Mouse (Mus musculus) adrenal gland, postnatal 10 days (tissue): Measurements from ENCODE around the gene 1700069L16Rik. TPM values are rescaled to one million over a fixed set of nuclear protein-coding genes. Genes with fewer than 3 reads are reported as not detected.

Source experiments
- DNase-seq: peaks from one replicate; pipeline ENCODE4 v3.0.0; 2021; ENCODE audit warnings: mixed read lengths
- total RNA-seq, 2 experiments: library from RNA; stranded (reverse); gene quantifications; 2 replicates each; pipeline ENCODE4 v1.2.3; 2021

The 1700069L16Rik gene
- total RNA-seq, 2 experiments from 2014 or later, result not detected

GRCm38 (mm10) chr5:113687514-113687913 is 37.1 kb downstream of the 1700069L16Rik start:
- no peak for DNase-seq

DNA sequence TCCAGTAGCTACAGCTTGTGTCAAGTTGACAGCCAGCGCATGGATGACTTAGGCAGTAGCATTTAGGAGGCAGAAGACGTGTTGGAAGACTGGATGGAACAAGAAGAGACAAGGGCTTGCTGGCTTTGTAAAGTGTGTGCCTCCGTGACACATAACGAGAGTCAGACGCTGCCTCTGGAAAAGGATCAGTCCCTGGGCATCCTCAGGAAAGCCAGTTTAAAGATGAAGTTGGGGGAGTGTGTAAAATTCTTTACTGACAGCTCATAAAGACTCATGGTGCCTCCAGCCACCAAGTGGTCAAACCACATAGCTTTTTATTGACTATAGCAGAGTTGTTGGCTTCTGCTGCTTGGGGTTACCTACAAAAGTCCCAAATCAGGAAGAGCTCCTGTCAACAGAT is 39.1 kb downstream of the 1700069L16Rik start:
- DNase-seq, result no peak

DNA sequence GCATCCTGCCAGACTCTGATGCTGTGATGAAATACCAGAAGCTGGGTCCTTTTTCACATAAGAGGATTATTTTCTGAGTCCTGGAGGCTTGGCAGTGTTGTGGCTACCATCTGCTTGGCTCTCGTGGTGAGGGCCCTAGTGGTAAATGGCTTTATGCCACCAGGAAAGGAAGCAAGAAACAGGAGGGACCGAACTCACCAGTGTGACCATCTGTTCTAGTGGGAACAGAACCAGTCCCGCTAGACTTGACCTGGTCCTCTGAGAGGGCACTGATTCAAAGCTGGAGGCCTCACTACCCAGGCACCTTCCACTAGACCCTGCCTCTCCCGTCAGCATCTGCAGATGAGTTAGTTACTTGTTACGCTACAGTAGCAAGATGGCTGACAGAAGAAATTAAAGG is 41.3 kb downstream of the 1700069L16Rik start:
- no peak for DNase-seq

DNA sequence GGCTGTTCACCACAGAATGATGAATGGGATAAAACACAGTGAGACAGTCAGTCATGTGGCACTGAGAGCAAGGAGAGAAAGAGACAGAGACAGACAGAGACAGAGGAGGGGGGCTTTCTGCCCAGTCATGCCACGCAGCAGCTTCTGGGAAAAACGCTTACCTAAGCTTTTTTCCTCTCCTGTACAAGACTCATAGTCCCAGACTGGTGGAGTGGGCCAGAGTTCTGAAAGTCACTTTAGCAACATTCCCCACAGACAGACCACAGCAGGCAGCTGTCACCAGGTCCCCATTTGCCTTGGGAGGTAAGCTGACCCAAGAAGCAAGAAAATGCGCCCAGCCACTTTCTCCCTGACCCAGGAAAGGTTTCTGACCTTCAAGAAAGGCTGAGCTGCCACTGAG is 42.1 kb downstream of the 1700069L16Rik start:
- no peak for DNase-seq

DNA sequence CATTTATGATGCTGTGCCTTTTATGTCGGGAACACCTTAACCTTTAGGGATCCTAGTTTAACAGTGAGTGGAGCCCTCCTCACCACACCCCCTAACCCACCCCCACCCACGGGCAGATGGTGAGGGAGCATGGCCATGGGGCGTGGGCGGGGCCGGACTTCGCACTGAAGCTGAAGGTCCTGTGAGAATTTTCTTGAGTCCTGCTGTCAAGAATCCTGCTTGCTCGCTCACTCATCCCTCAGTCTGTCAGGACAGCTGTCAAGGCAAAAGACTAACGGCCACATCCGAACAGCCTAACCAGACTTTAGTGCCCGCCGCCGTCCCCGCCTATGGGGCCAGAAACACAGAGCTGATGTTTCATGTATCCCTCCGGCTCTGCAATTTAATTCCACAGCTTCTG is 43.4 kb downstream of the 1700069L16Rik start:
- DNase-seq, result no peak

- no peak for DNase-seq
Observed at GRCm38 (mm10) chr5:113679509-113679908, 45.1 kb downstream of the 1700069L16Rik start.

GRCm38 (mm10) chr5:113678743-113679452 is 45.7 kb downstream of the 1700069L16Rik start:
- no peak for DNase-seq

DNA sequence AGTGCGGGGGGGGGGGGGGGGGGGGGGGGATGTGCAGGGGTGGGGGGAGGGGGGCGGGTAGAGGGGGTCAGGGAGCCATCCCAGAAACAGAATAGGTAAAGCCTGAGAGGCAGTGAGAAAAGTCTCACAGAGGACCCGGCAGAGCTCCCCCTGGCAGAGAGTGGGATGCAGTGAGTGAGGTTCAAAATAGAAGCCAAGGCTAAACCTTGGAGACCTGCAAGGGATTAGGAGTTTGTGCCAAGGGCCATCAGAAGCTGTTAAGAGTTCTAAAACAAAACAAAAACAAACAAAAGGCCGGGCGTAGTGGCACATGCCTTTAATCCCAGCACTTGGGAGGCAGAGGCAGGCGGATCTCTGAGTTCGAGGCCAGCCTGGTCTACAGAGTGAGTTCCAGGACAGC is 47.0 kb downstream of the 1700069L16Rik start:
- DNase-seq, result no peak

GRCm38 (mm10) chr5:113674851-113675250 is 49.7 kb downstream of the 1700069L16Rik start:
- no peak for DNase-seq

GRCm38 (mm10) chr5:113672456-113672855 is 52.1 kb downstream of the 1700069L16Rik start:
- peak; percentile 34 for DNase-seq

- DNase-seq, result no peak
Observed at GRCm38 (mm10) chr5:113670597-113670996, 54.0 kb downstream of the 1700069L16Rik start.

DNA sequence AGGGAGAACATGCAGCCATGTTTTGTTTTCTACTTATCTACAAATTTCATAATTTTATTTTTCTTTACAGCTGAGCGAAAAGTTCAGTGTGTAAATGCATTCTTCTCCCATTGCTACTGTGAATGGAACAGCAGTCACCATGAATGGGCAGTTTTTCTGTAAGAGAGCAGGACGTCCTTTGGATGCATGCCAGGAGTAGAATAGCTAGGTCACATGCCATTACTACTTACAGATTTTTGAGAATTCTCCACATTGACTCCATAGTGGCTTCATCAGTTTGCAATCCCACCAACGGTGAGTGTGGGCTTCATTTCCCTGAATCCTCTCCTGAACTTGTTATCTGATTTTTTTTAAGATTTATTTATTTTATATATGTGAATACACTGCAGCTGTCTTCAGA is 54.5 kb downstream of the 1700069L16Rik start:
- DNase-seq, result no peak

DNA sequence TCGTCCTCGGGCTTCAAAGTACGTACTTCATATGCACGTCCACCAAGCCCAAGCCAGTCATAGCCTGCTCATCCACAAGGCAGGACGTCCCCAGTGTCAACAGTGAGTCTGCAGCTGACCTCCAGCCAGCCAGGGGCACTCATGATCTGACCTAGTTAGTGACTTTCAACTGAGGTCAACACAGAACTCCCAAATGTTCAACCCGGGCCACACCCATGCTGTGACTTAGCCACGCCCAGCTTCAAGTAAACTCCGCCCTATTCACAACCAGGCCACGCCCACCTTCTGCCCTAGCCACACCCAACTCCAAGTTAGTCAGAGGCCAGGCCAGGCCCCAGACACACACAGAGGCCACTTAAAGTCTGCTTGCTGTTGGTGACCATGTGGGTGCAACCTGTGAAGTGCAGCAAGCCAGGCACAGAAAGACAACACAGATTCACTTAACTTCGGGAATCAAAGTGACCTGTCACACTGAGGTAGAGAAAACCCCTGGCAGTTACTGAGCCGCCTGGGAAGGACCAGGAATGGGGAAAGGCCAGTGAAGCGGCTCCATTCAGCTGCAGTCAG is 59.9 kb downstream of the 1700069L16Rik start:
- no peak for DNase-seq

DNA sequence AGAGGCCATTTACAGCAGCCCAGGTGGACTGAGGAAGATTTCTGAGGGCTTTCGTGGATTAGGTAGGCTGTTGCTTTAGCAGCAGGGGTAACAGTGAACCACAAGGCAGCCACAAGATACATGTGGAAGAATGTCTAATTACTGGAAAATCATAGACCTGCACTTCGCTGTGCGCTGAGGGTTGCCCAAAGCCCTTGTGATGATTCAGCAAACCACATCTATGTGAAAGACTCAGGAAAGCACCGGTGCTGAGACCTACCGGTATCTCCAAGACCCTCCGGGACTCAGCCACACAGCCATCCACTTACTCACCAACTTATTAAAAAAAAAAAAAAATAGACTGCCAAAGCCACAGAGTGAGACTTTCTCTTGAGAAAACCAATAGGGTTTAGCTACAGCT is 60.4 kb downstream of the 1700069L16Rik start:
- DNase-seq, result no peak

DNA sequence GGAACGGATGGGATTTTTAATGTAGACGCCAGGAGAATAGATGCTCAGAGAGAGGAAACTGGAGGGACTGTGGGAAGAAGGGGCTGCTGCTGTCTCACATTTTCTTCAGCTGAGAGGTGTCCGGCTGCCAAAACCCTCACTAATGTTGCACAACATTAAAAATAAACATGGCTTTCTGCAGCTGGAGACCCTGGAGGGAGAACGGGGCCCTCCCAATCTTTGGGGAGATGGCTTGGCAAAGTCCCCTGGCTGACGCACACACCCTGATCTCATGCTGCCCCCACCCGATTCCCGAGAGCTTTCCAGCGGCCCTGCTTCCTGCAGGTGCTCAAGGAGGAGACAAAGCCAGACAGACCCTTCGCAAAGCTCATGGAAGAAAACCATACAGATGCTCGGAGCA is 63.7 kb downstream of the 1700069L16Rik start:
- DNase-seq, result no peak

DNA sequence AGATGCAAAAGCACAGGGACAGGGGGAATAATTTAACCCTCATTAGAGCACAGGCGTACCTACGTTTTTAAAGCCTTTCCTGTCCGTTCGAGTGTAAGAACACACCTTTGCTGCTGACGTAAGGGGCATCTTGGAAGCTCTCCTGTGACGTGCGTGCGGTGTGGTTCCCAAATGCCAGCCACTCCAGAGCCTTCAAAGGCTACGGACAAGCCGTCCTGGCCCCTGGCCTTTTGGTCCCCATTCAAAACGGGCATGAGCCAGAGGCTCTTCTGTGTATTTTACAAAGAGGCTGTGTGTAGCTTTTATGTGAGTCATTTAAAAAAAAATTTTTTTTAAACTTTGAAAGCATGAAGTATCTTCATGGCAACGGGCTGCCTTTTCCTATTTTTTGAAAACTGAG is 69.8 kb downstream of the 1700069L16Rik start:
- DNase-seq, result no peak

- DNase-seq, result no peak
Observed at GRCm38 (mm10) chr5:113654206-113654605, 70.4 kb downstream of the 1700069L16Rik start.

- DNase-seq, result peak; percentile 44
Observed at GRCm38 (mm10) chr5:113652215-113652614, 72.4 kb downstream of the 1700069L16Rik start.

DNA sequence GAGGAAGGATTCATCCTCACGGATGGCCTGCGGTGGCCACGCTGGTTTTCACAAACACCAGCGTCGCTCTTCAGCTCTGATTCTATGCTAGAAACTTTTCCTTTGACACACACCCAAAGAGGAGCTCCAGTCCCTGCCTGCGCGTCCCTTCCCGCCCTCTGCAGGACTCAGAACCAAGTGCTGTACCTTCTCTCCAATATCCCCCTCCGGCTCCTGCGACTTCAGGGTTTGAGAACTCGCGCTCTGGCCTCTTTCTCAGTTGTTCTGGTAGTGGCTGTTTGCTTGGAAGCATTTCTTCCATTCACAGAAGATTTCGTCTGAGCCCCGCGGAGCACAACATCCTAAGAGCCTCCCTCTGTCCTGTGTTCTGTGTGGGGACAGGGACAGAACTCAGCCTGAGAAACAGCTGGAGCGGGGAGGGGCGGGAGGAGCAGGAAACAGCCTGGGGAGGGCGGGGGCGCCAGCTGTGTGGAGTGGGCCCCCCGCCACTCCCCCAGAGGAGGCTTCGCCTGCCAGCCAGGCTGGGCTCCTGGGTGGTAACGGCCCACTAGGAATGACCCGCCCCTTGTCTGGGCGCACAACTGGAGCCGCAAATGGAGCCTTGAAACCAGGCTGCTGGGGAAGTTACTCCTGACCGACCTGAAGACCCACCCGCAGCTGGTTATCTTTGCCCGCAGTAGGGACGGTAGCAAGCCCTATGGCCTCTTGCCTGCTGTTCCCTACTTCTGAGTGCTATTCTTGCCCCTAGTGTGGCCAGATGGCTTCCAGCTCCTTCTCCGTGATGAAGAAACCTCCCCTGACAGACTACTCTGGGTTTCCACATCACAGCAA is 74.3 kb downstream of the 1700069L16Rik start, which contains the start of gene Cmklr1:
Cmklr1 (minus strand) TSS at position 392 of the 831 bp plus-strand sequence.
- DNase-seq, result peak; percentile 39

- DNase-seq, result no peak
Observed at GRCm38 (mm10) chr5:113648647-113649211, 75.8 kb downstream of the 1700069L16Rik start.

GRCm38 (mm10) chr5:113647141-113647540 is 77.4 kb downstream of the 1700069L16Rik start:
- DNase-seq, result no peak

DNA sequence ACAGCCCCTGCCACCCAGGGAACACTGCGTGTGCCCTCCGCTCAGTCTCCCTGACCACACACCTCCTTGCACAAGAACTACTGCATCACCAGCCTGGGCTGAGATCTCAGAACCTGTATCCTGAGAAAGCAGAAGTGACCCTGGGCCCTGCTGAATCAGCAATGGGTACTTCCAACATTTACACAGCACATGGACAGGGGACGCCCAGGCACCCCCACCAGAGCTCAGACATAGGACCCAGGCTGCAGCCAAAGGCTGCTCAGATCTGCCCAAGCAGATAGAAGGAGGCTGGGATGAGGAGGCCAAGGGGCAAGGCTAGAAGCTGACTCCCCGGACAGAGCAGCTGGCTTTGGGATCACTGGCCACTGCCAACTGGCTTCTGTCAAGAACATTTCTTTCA is 80.1 kb downstream of the 1700069L16Rik start:
- no peak for DNase-seq
